Mouse (Mus musculus) bone marrow, adult 2 months (tissue): ENCODE results near the gene Stat2.

Experiments
- CTCF ChIP-seq: fragments of 200-500 bp; IDR thresholded peaks from 2 replicates; pipeline ENCODE4 v1.5.1; 2011; ENCODE audit warnings: low read length, control low read depth; ENCODE audit not compliant: control insufficient read depth, insufficient read depth
- POLR2A ChIP-seq: fragments of 200-500 bp; IDR thresholded peaks from 2 replicates; pipeline ENCODE4 v1.6.1; 2011; ENCODE audit warnings: low read depth, mild to moderate bottlenecking, control low read depth, low read length, borderline replicate concordance; ENCODE audit not compliant: control insufficient read depth

DNA sequence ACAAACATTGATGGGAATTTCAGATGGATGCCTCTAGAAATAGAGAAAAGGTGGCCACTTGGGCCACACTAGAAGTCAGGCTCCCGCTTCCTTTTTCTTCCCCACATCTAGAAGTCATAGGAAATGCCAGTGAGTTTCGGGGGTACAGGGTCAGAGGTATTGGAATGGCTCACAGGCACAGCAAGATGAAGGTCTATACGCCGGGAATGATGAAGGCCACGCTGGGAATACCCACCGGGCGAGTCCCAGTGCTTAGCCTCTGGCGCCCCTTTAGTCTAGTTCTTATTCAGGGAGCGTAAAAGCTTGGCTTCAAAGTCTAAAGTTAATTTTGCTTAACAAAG, 32.4 kb downstream of the Stat2 start:
- TF ChIP-seq POLR2A (no peak), CTCF (no peak)
